Mouse (Mus musculus): ENCODE data around the gene Dcbld1.

GRCm38 (mm10) chr10:52280623-52281022 is 47.2 kb downstream of the Dcbld1 start:
- TF ChIP-seq POLR2A (IDR thresholded peaks at IDR 0.05; ENCODE audit: insufficient read length, low read depth) (no peak), MYOD1 (IDR thresholded peaks at IDR 0.05; ENCODE audit: control insufficient read depth in 1 of 3, insufficient read length in 2 of 3, low read depth in 2 of 3) (no peak), E2F4 (IDR thresholded peaks at IDR 0.05; ENCODE audit: insufficient read depth) (no peak), MAX (IDR thresholded peaks at IDR 0.05; ENCODE audit: low read depth) (no peak), TCF12 (IDR thresholded peaks at IDR 0.05; ENCODE audit: insufficient read depth, poor library complexity, severe bottlenecking) (no peak), POLR2AphosphoS2 (IDR thresholded peaks at IDR 0.05; ENCODE audit: insufficient read length, low read depth) (no peak), MYOG (IDR thresholded peaks at IDR 0.05; ENCODE audit: control insufficient read depth in 1 of 3, insufficient read depth in 1 of 3, insufficient read length in 2 of 3, low read depth in 2 of 3) (no peak), USF1 (IDR thresholded peaks at IDR 0.05; ENCODE audit: low read depth) (no peak), CEBPB (IDR thresholded peaks at IDR 0.05; ENCODE audit: insufficient read depth, poor library complexity, severe bottlenecking) (no peak), REST (IDR thresholded peaks at IDR 0.05; ENCODE audit: insufficient read depth, insufficient read length) (no peak)

All from myocyte (in vitro differentiated cells).